Mouse (Mus musculus) kidney, adult 18-20 months (tissue): ENCODE measurements around the gene Ccni.

Experiments used
- DNase-seq: peaks from one replicate; pipeline ENCODE4 v3.0.0; 2021

Gene Ccni

GRCm38 (mm10) chr5:93133445-93134244, 72.7 kb downstream of the Ccni start:
- no peak for DNase-seq
